Comparison of ENCODE assay signal across 9 mouse cellular contexts in genomic region chr1:71531653-71532052, GRCm38 (mm10). TPM values are rescaled to one million over a fixed set of nuclear protein-coding genes. Genes with fewer than 3 reads are reported as not detected.
DNase-seq lines count a peak whose midpoint lies in the region; ATAC-seq and TF ChIP-seq lines count a peak whose summit lies in the region.
"Had no signal": no experiment of that assay in that cellular context is flagged by ENCODE, and none has a peak within 500 bp of the region (broad histone marks: within the 10 kb centered on the region; RNA-seq: fewer than 3 reads in every experiment).

No protein-coding gene starts in this region.

- TF ChIP-seq EP300 in heart, adult 2 months (IDR thresholded peaks at IDR 0.05; ENCODE audit: insufficient read depth, low read depth, low read length) = no peak

- no peak for ATAC-seq in heart, embryonic 11.5 days (replicated peaks; ENCODE audit: insufficient number of reproducible peaks, low FRiP score, low TSS enrichment)
- ATAC-seq in inflammation-experienced regulatory T-cells, adult 6 months = no peak

- H3K27me3 ChIP-seq in heart, adult 2 months (ENCODE audit: control insufficient read depth, insufficient read depth, low read length) = no peaks in the 10 kb centered on the region
- no peaks in the 10 kb centered on the region for H3K27me3 ChIP-seq in heart, embryonic 11.5 days (ENCODE audit: control insufficient read depth, insufficient read depth, low read length)
- no peaks in the 10 kb centered on the region for H3K27me3 ChIP-seq in embryonic facial prominence, embryonic 10.5 days (replicated peaks; ENCODE audit: low read depth, poor library complexity, severe bottlenecking)
- H3K27me3 ChIP-seq: embryonic facial prominence, embryonic 13.5 days had no signal

- H3K27ac ChIP-seq in heart, adult 2 months = no peak overlapping the region
- H3K27ac ChIP-seq in heart, embryonic 11.5 days (ENCODE audit: low read depth, low read length) = no peak overlapping the region
- no peak overlapping the region for H3K27ac ChIP-seq in embryonic facial prominence, embryonic 10.5 days (replicated peaks)
- H3K27ac ChIP-seq: embryonic facial prominence, embryonic 13.5 days had no signal

- no peak for TF ChIP-seq POLR2A in heart, adult 2 months (IDR thresholded peaks at IDR 0.05; ENCODE audit: insufficient read depth, low read depth, low read length)

- TF ChIP-seq CTCF in heart, adult 2 months (IDR thresholded peaks at IDR 0.05) = peak; percentile 67

- no peaks in the 10 kb centered on the region for H3K79me2 ChIP-seq in heart, adult 2 months (replicated peaks; ENCODE audit: control insufficient read depth, insufficient read depth, low read length)

- no peak overlapping the region for H3K9ac ChIP-seq in heart, adult 2 months (ENCODE audit: low read depth, low read length)
- H3K9ac ChIP-seq in heart, embryonic 11.5 days (ENCODE audit: low read depth, low read length) = no peak overlapping the region
- H3K9ac ChIP-seq: embryonic facial prominence, embryonic 13.5 days had no signal

- WGBS in heart, adult 2 months = 20% methylated on average over 7 of the region's 7 CpGs
- WGBS in heart, embryonic 11.5 days (ENCODE audit: insufficient replicate concordance) = 19% methylated on average over 7 of the region's 7 CpGs
- 20% methylated on average over 7 of the region's 7 CpGs for WGBS in embryonic facial prominence, embryonic 10.5 days

- no peak overlapping the region for H3K4me3 ChIP-seq in heart, adult 2 months
- no peak overlapping the region for H3K4me3 ChIP-seq in heart, embryonic 11.5 days (ENCODE audit: low read depth, low read length)
- H3K4me3 ChIP-seq in embryonic facial prominence, embryonic 10.5 days = no peak overlapping the region
- H3K4me3 ChIP-seq: embryonic facial prominence, embryonic 13.5 days had no signal

- no peak overlapping the region for H3K4me2 ChIP-seq in heart, embryonic 11.5 days
- H3K4me2 ChIP-seq: embryonic facial prominence, embryonic 13.5 days had no signal

- intact Hi-C loops in heart, adult 2 months (cut with DNase I) = no loop called here

- H3K9me3 ChIP-seq in heart, embryonic 11.5 days (replicated peaks; ENCODE audit: control insufficient read depth, low read length) = no peaks in the 10 kb centered on the region
- no peaks in the 10 kb centered on the region for H3K9me3 ChIP-seq in embryonic facial prominence, embryonic 10.5 days
- H3K9me3 ChIP-seq: embryonic facial prominence, embryonic 13.5 days had no signal

- DNase-seq in heart, adult 2 months = peak; percentile 31 to 47
- DNase-seq in 416B (ENCODE audit: low read depth) (peak; percentile 78), NIH3T3 (ENCODE audit: low read depth) (peak; percentile 56)
- peak; percentile 58 for DNase-seq in embryonic facial prominence, embryonic 10.5 days (ENCODE audit: low spot score)
- peak; percentile 9 to 25 for DNase-seq in left cerebral cortex, adult 8-10 months (ENCODE audit: low spot score in 2 of 2)
- DNase-seq in right cerebral cortex, postnatal 36 days (ENCODE audit: low spot score in 2 of 2) = peak; percentile 3 to 9

- no peaks in the 10 kb centered on the region for H3K36me3 ChIP-seq in heart, adult 2 months (ENCODE audit: control insufficient read depth, insufficient read depth, low read length)
- H3K36me3 ChIP-seq in heart, embryonic 11.5 days (ENCODE audit: control insufficient read depth, insufficient read depth, low read length) = no peaks in the 10 kb centered on the region
- H3K36me3 ChIP-seq in embryonic facial prominence, embryonic 10.5 days (replicated peaks) = no peaks in the 10 kb centered on the region
- H3K36me3 ChIP-seq: embryonic facial prominence, embryonic 13.5 days had no signal

- H3K4me1 ChIP-seq in heart, adult 2 months (ENCODE audit: control insufficient read depth, insufficient read depth, low read length) = peaks cover 3% of the 10 kb centered on the region
- no peaks in the 10 kb centered on the region for H3K4me1 ChIP-seq in heart, embryonic 11.5 days (ENCODE audit: control insufficient read depth, insufficient read depth, low read length)
- H3K4me1 ChIP-seq in embryonic facial prominence, embryonic 10.5 days = no peaks in the 10 kb centered on the region

RNA-seq across cellular contexts. Expression of gene Atic, which starts 25.3 kb away (rescaled TPM):
- 10 to 100 TPM; 21.5 to 23.3 TPM for total RNA-seq in heart, adult 2 months (2021)
- 15.3 and 21.8 TPM in 2 replicates for polyA plus RNA-seq in heart, adult 2 months (2012; rRNA removed)
- polyA plus RNA-seq in heart, embryonic 11.5 days (2014; fragmentation: Nextera tagmentation; extraction: Ambion mirVana) = 33.1 and 41.2 TPM in 2 replicates
- polyA plus RNA-seq in embryonic facial prominence, embryonic 10.5 days (2016; fragmentation: Nextera tagmentation; extraction: Ambion mirVana) = 77.2 and 78.4 TPM in 2 replicates
- total RNA-seq in left cerebral cortex, adult 8-10 months (2022) = 10 to 100 TPM; 32.5 to 35.4 (median 33.4) TPM
- 10 to 100 TPM; 39.5 to 75.7 (median 60.7) TPM for polyA plus RNA-seq in inflammation-experienced regulatory T-cells, adult 6 months (2017; shearing (Covaris generic))

Comparison
In these comparisons a context has a peak if more than half of its experiments do, and no peak if none do; other contexts are left out.
1. DNase-seq: peak in every context shown above with its lines; median percentile 78 in 416B; 58 in embryonic facial prominence, embryonic 10.5 days; 56 in NIH3T3; 39 in heart, adult 2 months; 17 in left cerebral cortex, adult 8-10 months; 6 in right cerebral cortex, postnatal 36 days.